Mouse (Mus musculus) thymus, postnatal 14 days (tissue): ENCODE results near the gene Cdc40.
"Not testable (repeated sequence)": the region's sequence is repeated elsewhere in the genome, so short reads cannot be mapped to it uniquely, and the experiment has no call there.

Experiments used
- DNase-seq: peaks from one replicate; pipeline ENCODE4 v3.0.0; 2021

Gene Cdc40

DNA sequence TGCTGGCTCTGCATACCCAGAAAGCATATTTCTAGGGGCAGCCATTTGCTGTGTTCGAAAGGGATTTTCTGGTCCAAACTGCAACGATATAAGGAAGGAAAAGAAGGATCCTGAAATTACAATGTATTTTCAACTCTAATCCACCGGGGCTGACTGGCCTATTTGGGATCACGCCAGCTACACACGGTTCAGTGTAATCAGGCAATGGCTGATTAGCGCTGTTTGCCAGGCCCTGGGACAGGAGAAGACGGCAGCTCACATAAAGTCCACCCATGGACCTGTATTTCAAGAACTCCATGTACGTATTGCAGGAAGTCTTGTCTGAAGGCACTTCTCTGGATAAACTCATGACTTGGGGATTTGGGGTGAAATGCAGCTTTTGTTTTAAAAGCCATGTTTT is 25.5 kb downstream of the Cdc40 start:
- no peak for DNase-seq

DNA sequence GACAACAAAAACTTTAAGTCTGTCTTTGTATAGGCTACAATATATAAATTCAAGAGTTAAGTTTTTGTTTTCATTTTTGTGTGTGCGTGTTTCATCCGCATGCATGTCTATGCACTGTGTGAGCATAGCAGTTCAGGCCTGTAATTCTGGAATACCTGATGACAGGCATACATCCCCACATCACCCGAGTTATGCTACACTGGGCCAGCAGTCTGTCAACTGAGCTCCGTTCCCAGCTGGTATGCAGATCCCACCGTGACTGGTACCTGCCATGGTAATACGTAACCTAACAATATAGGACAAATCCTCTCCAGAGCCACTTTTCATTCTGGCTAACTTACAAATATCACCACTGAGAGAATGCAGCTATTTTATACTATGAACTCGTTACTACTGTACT is 26.4 kb downstream of the Cdc40 start:
- DNase-seq = no peak

DNA sequence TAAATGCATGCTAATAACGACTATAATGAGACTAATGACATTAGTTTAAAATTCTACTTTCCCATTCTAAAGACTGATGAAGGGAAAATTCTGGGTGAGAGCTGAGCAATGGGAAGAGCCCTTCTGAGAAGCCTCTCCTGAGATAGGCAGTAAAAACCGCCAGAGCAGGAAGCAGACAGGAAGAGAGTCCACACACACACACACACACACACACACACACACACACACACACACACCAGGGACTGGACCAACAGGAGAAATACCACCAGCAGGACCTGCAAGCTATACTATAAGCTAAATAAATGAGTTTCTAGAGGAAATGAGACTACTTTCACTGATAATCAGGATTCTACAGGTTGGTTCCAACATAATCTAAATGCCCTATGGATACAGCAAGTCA is 27.5 kb downstream of the Cdc40 start:
- no peak for DNase-seq

DNA sequence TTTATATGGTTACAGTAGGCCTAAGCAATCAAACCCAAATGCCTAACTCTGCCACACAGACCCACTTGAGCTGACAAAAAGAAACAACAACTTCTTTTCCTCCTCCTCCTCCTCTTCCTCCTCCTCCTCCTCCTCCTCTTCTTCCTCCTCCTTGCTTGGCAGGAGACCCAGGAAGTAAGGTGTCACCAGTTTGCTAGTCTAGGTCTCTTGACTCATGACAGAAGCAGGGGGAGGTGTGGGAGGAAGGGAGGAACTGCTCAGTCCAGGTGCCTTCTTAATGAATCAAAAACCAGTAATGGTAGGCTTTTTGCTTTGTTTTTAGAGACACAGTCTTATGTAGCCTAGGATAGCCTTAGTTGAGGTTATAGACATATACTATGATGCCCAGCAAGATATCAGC is 32.0 kb downstream of the Cdc40 start:
- DNase-seq = no peak

DNA sequence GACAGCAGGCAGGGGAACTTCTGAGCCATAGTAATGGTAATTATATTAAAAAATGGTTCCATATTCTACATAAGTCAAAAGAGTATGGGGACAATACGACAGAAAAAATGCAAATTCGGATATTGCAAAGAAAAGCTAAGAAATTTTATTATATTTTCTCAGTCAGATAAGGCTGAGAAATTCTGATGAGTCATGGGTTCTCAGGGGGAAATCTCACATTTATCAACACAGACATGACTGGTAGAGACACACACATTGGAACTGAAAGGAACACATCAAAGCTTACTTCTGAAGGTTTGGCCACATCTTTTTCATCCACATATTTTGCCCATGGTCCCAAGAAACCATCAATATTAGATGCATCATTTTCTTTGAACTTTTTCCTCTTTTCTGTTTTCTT is 32.5 kb downstream of the Cdc40 start:
- no peak for DNase-seq

DNA sequence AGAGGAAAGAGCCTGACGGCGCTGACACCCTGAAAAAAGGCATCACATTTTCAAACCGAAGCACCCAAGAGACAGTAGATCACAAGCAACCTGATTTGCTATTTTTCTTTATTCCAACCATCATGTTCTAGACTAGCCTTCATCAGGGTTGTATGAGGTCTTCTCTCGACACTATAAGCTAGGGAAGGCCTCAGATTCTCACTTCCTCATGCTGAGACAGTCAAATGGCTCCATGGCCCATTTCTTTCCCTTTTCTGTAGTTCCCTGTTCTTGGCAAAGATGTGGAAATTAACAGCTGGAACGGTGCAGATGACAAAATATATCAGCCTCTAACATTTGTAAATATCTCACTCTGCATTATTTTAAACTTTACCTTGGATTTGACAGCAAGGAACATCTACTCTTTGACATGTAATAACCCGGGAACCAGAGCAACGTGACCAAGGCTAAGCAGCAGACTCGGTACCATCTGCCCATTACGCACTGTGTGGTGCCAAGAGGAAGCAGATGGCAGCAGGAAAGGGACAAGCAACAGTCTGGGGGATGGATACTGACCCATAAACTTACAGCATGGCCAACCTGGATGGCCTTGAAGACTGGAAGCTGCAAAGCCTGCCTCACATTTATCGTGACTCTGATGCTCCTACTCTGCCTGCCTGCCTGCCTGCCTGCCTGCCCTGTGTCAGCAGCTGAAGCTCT is 35.8 kb downstream of the Cdc40 start:
- no peak for DNase-seq

DNA sequence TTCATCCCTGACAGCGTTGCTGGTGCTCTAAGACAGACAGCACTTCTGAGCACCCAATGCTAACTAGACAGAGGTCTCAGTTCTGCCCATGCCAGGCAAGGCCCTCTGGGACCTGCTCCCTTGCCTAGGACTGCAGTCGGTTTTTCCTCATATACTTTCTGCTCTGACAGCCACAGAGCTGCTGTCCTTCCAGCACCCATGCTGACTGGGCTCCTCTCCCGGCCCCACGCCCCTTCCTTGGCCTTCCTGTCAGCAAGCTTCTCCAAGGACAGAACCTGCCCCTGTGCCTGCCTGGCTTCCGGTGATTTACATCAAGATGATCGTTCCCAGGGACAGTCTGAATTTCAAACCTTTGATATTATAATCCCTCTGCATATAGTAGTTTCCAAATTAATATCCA is 37.5 kb downstream of the Cdc40 start:
- DNase-seq = no peak

DNA sequence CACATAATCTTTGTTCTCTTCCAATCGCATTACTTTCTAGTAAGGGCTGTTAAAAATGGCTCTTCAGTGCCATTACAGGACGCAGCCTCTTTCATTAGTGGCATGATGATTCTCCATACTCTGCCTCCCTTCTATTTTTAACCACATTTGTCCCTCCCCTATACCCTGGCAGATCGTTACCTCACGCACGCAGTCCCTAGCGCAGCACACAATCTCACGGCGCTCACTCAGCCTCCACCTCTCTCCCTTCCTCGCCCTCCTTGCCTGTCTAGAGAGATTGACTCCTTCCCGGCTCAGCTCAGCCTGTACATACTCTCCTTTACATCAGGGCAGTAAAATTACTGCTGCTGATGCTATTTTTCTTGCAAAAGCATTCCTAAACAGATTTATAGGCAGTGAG is 38.6 kb downstream of the Cdc40 start:
- DNase-seq = no peak

DNA sequence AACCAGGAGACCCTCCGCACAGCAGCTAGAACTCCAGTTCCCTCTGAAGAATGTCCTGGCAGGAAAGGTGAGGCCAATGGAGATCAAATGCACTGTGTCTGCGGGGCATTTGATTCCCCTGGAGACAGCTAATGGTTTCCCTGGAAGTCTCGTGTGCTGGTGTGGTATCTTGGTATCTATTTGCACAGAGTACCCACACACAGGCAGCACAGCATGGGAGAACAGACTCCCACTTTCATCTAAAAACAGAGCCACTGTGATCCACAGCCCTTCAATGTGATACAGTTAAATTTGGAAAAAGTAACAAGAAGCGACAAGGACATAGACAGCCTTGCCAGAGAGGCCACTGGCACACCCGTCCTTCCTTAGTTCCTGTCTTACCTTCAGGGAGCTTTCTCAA is 39.3 kb downstream of the Cdc40 start:
- DNase-seq = no peak

DNA sequence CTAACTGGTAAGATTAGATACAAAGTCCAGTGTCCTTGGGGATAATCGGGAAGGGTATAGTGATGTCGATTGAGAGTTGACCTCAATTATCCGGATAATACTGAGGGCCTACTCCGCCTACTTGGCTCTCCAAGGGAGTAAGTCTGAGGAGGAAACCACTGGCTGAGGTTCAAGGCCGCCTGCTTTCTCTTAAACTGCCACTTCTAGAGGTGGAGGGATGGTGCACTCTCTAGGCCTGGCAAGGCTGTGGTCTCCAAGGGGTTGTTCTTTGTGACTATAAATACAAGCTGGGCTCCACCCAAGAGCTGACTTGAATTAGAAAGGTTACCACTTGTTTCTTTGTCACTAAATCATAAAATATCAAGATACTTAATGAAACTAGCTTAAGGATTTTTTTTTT is 43.0 kb downstream of the Cdc40 start:
- no peak for DNase-seq

DNA sequence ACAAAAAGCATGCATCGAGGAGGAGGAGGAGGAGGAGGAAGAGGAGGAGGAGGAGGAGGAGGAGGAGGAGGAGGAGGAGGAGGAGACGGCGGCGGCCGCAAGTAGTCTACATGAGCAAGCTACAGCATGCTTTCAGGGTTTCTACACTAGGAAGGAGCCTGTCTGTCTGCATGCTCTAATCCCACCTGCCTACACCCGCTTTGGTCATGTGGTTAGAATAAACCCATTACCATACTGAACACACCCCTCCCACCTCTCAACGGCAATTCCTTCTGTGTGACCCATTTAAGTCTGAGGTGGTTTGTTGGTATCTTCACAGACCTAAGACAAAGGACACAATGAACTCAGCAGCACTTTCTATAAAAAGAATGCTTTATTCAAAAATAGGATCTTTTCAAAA is 51.8 kb downstream of the Cdc40 start:
- no peak for DNase-seq

DNA sequence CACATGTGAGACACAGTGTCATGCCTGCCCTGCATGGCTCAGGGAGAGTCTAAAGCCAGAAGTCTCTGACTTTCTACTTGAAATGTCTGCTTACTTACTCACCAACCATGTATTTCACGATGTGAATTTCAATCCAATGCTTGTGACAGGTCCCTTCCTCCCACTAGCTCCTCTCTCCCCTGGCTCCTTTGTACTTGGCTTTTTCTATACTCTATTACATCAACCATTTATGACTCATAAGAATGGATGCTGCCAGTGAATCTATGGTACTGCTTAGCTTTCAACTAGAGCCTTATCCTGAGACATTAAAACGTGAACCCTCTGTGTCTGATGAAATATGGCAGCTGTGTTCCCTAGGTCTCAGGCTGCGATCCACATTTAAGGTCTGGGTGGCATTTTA is 52.8 kb downstream of the Cdc40 start:
- no peak for DNase-seq

DNA sequence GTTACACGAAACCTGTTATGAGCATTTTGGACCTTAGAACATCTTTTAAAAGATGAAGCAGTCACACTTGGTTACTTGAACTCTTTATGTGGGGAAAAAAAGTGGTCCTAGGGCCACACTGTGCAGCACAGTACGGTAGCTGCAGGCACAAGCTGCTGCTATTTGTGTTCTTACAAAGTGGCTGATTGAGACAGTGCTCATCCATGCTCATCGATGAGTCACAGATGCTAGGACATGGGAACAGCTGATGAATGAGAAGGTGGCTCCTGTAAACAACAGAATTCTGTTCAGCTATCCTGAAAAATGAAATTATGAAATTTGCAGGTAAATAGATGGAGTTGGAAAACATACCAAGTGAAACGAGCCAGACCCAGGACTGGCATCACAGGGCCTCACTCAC is 55.4 kb downstream of the Cdc40 start:
- no peak for DNase-seq

DNA sequence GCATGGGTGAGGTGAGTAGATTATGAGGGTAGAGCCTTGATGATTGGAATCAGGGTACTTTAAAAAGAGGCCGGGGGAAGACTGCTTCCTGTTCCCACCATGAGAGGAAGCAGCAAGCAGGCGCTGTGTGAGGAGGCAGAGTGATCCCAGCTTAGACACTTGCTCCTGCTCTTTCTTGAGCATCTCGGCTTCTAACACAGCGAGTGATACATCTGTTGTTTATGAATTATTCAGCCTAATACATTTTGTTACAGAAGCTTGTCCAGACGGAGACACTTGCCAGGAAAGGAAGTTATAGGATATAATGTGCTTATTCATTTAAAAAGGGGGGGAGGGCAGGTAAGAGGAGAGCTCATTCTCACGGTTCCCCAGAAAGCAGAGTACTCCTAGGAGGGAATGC is 57.2 kb downstream of the Cdc40 start:
- no peak for DNase-seq

DNA sequence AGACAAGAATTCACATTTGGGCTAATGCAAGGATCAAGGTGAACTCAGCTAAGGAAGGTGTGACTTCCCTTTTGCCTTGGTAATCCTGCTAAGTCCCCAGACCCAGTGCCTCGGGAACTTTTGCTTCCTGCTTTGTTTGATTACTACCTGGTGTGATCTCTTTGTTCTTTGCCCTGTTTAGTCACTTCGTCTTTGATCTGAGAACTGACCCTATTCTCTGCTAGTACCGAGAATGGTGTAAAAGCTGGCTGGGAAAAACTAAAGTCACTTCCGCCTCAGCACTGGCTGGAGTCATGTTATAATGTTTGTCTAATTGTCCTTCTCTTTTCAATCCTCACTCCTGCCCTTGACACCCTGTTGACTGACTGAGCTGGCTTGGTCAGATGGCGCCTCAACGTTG is 66.6 kb downstream of the Cdc40 start:
- no peak for DNase-seq

DNA sequence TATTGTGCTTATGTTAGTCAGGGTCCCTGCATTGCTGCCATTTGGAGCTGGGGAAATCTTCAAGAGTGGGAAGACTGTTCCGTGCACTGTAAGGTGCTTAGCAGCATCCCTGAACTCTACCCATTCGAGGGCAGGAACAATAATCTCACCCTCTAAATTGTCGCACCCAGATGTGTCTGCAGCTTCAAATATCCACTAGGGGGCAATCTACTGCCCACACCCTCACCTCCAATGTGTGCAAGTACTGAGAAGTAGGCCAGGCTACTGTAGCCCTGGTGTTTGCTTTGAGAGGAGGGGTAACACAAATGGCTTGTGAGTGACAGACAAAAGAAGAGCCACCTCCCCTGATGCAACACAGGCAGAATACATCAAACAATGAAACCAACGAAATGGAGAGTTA is 69.5 kb downstream of the Cdc40 start:
- DNase-seq = no peak

DNA sequence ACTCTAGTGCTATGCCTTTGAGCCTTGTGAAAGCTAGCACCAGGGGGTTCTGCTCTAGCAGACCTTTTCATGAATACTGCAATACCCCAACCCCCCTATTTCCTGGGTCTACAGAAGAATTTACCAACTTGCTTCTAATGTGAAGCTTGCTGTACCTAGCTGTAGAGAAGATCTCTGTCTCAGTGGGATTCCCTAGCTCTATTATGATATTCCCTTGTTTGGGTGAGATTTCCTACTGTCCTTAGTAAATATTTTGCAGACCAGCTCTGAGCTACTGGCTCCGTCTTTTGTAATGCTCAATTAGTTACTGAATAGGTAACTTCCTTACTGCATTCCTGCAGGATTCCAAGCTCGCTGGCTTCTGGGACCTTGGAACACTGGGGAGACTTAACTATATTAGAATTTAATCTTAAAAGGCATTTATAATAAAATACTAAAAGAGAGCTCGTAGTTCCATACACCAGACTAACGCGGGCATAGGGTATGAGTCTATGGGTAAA is 73.7 kb downstream of the Cdc40 start:
- DNase-seq = not testable (repeated sequence)

DNA sequence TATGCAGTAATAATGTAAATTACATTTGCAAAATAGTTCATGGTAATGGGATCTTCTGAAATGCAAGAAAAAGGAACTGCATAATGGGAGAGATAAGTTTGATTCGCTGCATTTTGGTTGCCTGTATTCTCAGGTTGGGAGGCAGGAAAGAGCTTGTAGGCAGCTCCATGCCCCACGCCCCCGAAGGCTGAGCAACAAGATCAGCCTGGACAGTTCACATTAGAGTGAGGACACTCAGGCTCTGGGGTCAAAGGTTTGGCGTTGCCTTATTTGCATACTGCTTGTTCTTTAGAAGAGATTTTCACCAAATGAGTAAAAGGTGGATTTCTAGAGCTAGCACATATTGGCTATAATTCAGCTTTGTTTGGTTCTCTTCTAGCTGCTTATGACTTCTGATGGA is 76.9 kb downstream of the Cdc40 start:
- DNase-seq = no peak

DNA sequence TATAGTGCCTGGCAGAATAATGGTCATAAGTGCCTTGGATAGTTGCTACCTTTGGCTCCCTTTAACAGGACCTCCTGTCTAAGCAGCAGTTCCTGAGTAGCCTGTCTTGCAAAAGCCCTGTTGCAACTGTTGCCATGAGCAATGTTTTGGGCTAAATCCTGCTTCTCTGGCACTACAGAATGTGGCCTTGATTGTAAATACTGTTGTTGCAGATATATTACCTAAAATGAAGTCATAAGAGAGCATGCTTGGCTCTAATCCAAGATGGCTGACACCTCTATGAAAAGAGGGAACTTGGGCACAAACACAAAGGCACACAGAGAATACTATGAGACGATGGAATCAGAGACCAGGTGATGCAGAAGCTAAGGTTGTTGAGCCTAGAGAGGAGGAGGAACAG is 77.9 kb downstream of the Cdc40 start:
- DNase-seq = no peak

DNA sequence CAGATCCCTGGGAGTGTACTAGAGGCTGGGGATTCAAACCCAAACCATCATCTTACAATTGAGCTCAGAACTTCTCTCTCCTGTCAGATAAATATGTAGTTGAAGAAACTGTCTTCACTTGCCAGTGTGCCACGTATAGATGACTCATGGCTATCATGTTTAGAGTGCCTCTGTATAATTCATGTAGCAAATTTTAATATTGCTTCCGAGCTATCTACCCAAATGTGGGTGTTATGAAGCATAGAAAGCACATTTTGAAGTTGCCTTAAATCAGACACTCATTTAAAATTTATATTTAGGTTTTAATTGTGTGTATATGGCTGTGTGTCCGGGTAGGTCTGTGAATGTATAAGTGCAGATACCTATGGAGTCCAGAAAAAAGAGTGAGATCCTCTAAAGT is 91.0 kb downstream of the Cdc40 start:
- no peak for DNase-seq

DNA sequence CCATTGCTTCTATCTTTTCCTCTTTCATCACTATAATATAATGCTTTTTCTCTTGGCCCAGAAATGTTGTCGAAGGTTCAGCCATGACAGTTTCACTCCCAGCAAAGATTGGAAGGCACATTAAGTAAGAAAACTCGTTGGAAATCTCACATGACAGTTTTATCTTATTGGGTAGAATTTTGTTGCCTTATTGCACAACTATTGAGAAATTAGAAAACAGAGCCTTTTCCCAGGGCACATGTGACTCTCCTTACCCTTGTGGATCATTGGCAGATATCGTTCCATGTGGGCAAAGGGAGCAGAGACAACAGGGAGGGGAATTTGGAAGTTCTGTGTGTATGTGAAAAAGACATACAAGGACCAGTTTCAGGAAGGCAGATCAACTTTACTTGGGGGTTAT is 92.7 kb downstream of the Cdc40 start:
- no peak for DNase-seq
